Mouse (Mus musculus): Measurements from ENCODE around the gene Sept9. TPM values are rescaled to one million over a fixed set of nuclear protein-coding genes. Genes with fewer than 3 reads are reported as not detected.

Sept9 gene
- total RNA-seq, 2 experiments from 2014 or later, result 94.9 to 103 TPM

- intact Hi-C loops (cut with DNase I), result no loop called here
These were observed 108.7 kb downstream of the Sept9 start for GRCm38 (mm10) chr11:117307895-117308786.

GRCm38 (mm10) chr11:117309108-117309917 lies 109.9 kb downstream of the Sept9 start:
- intact Hi-C loops (cut with DNase I), result no loop called here

More at GRCm38 (mm10) chr11:117307895-117308786, 108.7 kb downstream of the Sept9 start:
- no peak for DNase-seq

GRCm38 (mm10) chr11:117309918-117310287 lies 110.4 kb downstream of the Sept9 start:
- intact Hi-C loops (cut with DNase I), result no loop called here
- no peak for DNase-seq

More at GRCm38 (mm10) chr11:117309108-117309917, 109.9 kb downstream of the Sept9 start:
- no peak for DNase-seq

- no peak for DNase-seq
- intact Hi-C loops (cut with DNase I), result no loop called here
These were observed 111.1 kb downstream of the Sept9 start for GRCm38 (mm10) chr11:117310341-117311107.

GRCm38 (mm10) chr11:117311127-117311800 lies 111.8 kb downstream of the Sept9 start:
- intact Hi-C loops (cut with DNase I), result no loop called here
- DNase-seq, result peak; percentile 79

GRCm38 (mm10) chr11:117312028-117312901 lies 112.8 kb downstream of the Sept9 start:
- intact Hi-C loops (cut with DNase I), result no loop called here
- no peak for DNase-seq

GRCm38 (mm10) chr11:117312936-117313335 lies 113.5 kb downstream of the Sept9 start:
- no peak for DNase-seq
- intact Hi-C loops (cut with DNase I), result no loop called here

- intact Hi-C loops (cut with DNase I), result no loop called here
- DNase-seq, result no peak
These were observed 114.0 kb downstream of the Sept9 start for GRCm38 (mm10) chr11:117313446-117313845.

- intact Hi-C loops (cut with DNase I), result no loop called here
- no peak for DNase-seq
These were observed 114.6 kb downstream of the Sept9 start for GRCm38 (mm10) chr11:117314026-117314425.

GRCm38 (mm10) chr11:117314520-117314919 lies 115.1 kb downstream of the Sept9 start:
- no peak for DNase-seq
- intact Hi-C loops (cut with DNase I), result no loop called here

- intact Hi-C loops (cut with DNase I), result no loop called here
These were observed 115.8 kb downstream of the Sept9 start for GRCm38 (mm10) chr11:117315309-117315708.

GRCm38 (mm10) chr11:117316441-117317331 lies 117.2 kb downstream of the Sept9 start:
- intact Hi-C loops (cut with DNase I), result no loop called here
- DNase-seq, result peak; percentile 77

More at GRCm38 (mm10) chr11:117315309-117315708, 115.8 kb downstream of the Sept9 start:
- peak; percentile 76 for DNase-seq

GRCm38 (mm10) chr11:117317429-117318101 lies 118.1 kb downstream of the Sept9 start:
- peak; percentile 81 for DNase-seq
- intact Hi-C loops (cut with DNase I), result no loop called here

- DNase-seq, result no peak
- intact Hi-C loops (cut with DNase I), result no loop called here
These were observed 118.7 kb downstream of the Sept9 start for GRCm38 (mm10) chr11:117318202-117318601.

GRCm38 (mm10) chr11:117318731-117319542 lies 119.5 kb downstream of the Sept9 start:
- intact Hi-C loops (cut with DNase I), result no loop called here
- DNase-seq, result no peak

- intact Hi-C loops (cut with DNase I), result no loop called here
- DNase-seq, result no peak
These were observed 120.3 kb downstream of the Sept9 start for GRCm38 (mm10) chr11:117319543-117320335.
